Mouse (Mus musculus): ENCODE measurements around the gene Kif16b.

- TF ChIP-seq POLR2A (IDR thresholded peaks at IDR 0.05; ENCODE audit: low read depth, low read length) (no peak), MAFK (IDR thresholded peaks at IDR 0.05; ENCODE audit: insufficient replicate concordance, low read length) (no peak), UBTF (IDR thresholded peaks at IDR 0.05; ENCODE audit: low read depth, low read length) (no peak), MEF2A (IDR thresholded peaks at IDR 0.05; ENCODE audit: borderline replicate concordance, low read depth, low read length) (no peak), USF1 (IDR thresholded peaks at IDR 0.05; ENCODE audit: low read depth, low read length) (no peak), ETS1 (conservative IDR thresholded peaks at IDR 0.05; ENCODE audit: low read depth, low read length) (no peak), ELF1 (IDR thresholded peaks at IDR 0.05; ENCODE audit: low read depth, low read length) (no peak), CTCF (conservative IDR thresholded peaks at IDR 0.05 in 1 of 2, IDR thresholded peaks at IDR 0.05 in 1 of 2; ENCODE audit: low read depth in 2 of 2, low read length in 2 of 2) (no peak), MAX (IDR thresholded peaks at IDR 0.05; ENCODE audit: low read length) (no peak)
These were observed 17.7 kb downstream of the Kif16b start for GRCm38 (mm10) chr2:142883625-142883994.

All from CH12.LX (cell line).